Mouse (Mus musculus): ENCODE data around the gene Cacnb4. TPM values are rescaled to one million over a fixed set of nuclear protein-coding genes. Genes with fewer than 3 reads are reported as not detected.

The Cacnb4 gene
- polyA plus RNA-seq, 1 experiment: not detected

GRCm38 (mm10) chr2:52561137-52561536 lies 115.5 kb downstream of the Cacnb4 start:
- H3K9me3 ChIP-seq (replicated peaks; ENCODE audit: control insufficient read depth, insufficient read depth, low read length, poor library complexity, severe bottlenecking): no peaks in the 10 kb centered on the region
- no peak overlapping the region for H3K27ac ChIP-seq (ENCODE audit: insufficient read depth, low read length)
- H3K9ac ChIP-seq (ENCODE audit: low read depth, poor library complexity, severe bottlenecking): no peak overlapping the region
- no peaks in the 10 kb centered on the region for H3K4me1 ChIP-seq (ENCODE audit: control insufficient read depth, insufficient read depth, low read length)
- no peaks in the 10 kb centered on the region for H3K36me3 ChIP-seq (ENCODE audit: control insufficient read depth, insufficient read depth, low read length, poor library complexity, severe bottlenecking)
- no peak overlapping the region for H3K4me3 ChIP-seq (ENCODE audit: low read depth, low read length)
- TF ChIP-seq CTCF (IDR thresholded peaks at IDR 0.05; ENCODE audit: low read depth, low read length) (no peak), POLR2A (IDR thresholded peaks at IDR 0.05; ENCODE audit: insufficient read depth, low read length) (no peak), EP300 (IDR thresholded peaks at IDR 0.05; ENCODE audit: insufficient read depth, low read depth, low read length) (no peak)
- H3K27me3 ChIP-seq (ENCODE audit: control insufficient read depth, insufficient read depth, low read length, poor library complexity, severe bottlenecking): no peaks in the 10 kb centered on the region

DNA sequence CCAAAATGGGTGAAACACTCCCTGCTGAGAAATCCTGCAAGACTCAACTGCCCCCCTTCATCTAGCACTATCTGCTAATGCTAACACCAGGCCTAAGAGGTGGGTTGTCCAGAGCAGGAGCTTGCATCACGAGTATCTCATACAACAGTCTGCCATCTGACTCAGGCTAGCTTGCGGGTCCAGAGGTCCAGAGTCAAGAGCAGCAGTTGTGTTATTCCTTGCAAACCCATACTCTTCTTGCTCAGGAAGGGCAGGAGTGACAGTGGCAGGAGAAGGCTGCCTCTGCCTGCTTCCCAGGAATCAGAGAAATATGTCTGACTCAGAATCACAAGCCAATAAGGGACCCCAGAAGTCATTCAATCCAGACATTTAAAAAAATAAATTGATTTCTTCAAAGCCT lies 116.4 kb downstream of the Cacnb4 start:
- H3K27me3 ChIP-seq (ENCODE audit: control insufficient read depth, insufficient read depth, low read length, poor library complexity, severe bottlenecking): no peaks in the 10 kb centered on the region
- TF ChIP-seq POLR2A (IDR thresholded peaks at IDR 0.05; ENCODE audit: insufficient read depth, low read length) (no peak), EP300 (IDR thresholded peaks at IDR 0.05; ENCODE audit: insufficient read depth, low read depth, low read length) (no peak), CTCF (IDR thresholded peaks at IDR 0.05; ENCODE audit: low read depth, low read length) (no peak)
- H3K9ac ChIP-seq (ENCODE audit: low read depth, poor library complexity, severe bottlenecking): no peak overlapping the region
- H3K36me3 ChIP-seq (ENCODE audit: control insufficient read depth, insufficient read depth, low read length, poor library complexity, severe bottlenecking): no peaks in the 10 kb centered on the region
- H3K9me3 ChIP-seq (replicated peaks; ENCODE audit: control insufficient read depth, insufficient read depth, low read length, poor library complexity, severe bottlenecking): no peaks in the 10 kb centered on the region
- H3K4me1 ChIP-seq (ENCODE audit: control insufficient read depth, insufficient read depth, low read length): no peaks in the 10 kb centered on the region
- no peak overlapping the region for H3K4me3 ChIP-seq (ENCODE audit: low read depth, low read length)
- no peak overlapping the region for H3K27ac ChIP-seq (ENCODE audit: insufficient read depth, low read length)

DNA sequence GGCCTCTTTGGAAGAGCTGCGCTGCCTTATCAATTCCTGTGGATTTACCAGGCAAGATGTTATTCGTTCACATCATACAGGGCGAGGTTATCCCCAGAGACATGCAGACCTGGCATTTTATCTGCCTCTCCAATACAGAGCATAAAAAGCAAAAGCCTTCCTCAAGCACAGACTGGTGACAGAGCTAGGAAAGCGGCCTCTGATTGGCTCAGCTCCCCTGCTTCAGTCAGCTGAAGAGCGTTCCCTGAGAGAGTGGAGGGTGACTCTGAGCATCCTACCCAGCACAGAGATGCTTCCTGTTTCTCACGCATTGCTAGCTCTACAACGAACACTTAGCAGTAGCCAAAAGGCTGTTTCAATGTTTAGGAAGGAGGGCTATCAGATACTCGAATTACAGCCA lies 118.2 kb downstream of the Cacnb4 start:
- no peak overlapping the region for H3K4me3 ChIP-seq (ENCODE audit: low read depth, low read length)

GRCm38 (mm10) chr2:52557503-52558275 lies 118.9 kb downstream of the Cacnb4 start:
- Histone ChIP-seq H3K27ac (ENCODE audit: insufficient read depth, low read length) (no peak overlapping the region), H3K4me1 (ENCODE audit: control insufficient read depth, insufficient read depth, low read length) (no peaks in the 10 kb centered on the region), H3K36me3 (ENCODE audit: control insufficient read depth, insufficient read depth, low read length, poor library complexity, severe bottlenecking) (no peaks in the 10 kb centered on the region), H3K9me3 (replicated peaks; ENCODE audit: control insufficient read depth, insufficient read depth, low read length, poor library complexity, severe bottlenecking) (no peaks in the 10 kb centered on the region), H3K4me3 (ENCODE audit: low read depth, low read length) (no peak overlapping the region), H3K27me3 (ENCODE audit: control insufficient read depth, insufficient read depth, low read length, poor library complexity, severe bottlenecking) (no peaks in the 10 kb centered on the region), H3K9ac (ENCODE audit: low read depth, poor library complexity, severe bottlenecking) (no peak overlapping the region)
- TF ChIP-seq CTCF (IDR thresholded peaks at IDR 0.05; ENCODE audit: low read depth, low read length) (no peak), EP300 (IDR thresholded peaks at IDR 0.05; ENCODE audit: insufficient read depth, low read depth, low read length) (no peak), POLR2A (IDR thresholded peaks at IDR 0.05; ENCODE audit: insufficient read depth, low read length) (no peak)

More for the DNA sequence above, 118.2 kb downstream of the Cacnb4 start:
- Histone ChIP-seq H3K4me1 (ENCODE audit: control insufficient read depth, insufficient read depth, low read length) (no peaks in the 10 kb centered on the region), H3K9ac (ENCODE audit: low read depth, poor library complexity, severe bottlenecking) (no peak overlapping the region), H3K9me3 (replicated peaks; ENCODE audit: control insufficient read depth, insufficient read depth, low read length, poor library complexity, severe bottlenecking) (no peaks in the 10 kb centered on the region), H3K27ac (ENCODE audit: insufficient read depth, low read length) (no peak overlapping the region), H3K36me3 (ENCODE audit: control insufficient read depth, insufficient read depth, low read length, poor library complexity, severe bottlenecking) (no peaks in the 10 kb centered on the region), H3K27me3 (ENCODE audit: control insufficient read depth, insufficient read depth, low read length, poor library complexity, severe bottlenecking) (no peaks in the 10 kb centered on the region)
- TF ChIP-seq POLR2A (IDR thresholded peaks at IDR 0.05; ENCODE audit: insufficient read depth, low read length): no peak

DNA sequence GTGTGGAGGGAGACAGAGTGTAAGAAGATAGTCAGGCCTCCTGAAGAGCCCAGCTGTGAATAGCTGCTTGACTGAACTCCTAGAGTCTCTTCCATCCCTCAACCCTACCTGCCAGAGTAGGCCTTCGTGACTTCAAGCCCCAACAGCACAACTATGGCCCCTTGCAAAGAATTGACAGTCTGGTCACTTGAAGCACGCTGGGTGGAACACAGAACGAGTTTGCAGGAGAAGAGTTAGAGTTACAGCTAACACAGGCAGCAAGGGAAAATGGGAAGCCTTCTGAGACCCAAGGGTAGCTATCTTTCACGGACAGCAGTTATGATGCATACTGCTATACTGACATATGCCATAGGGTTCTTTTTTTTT lies 119.7 kb downstream of the Cacnb4 start:
- no peaks in the 10 kb centered on the region for H3K9me3 ChIP-seq (replicated peaks; ENCODE audit: control insufficient read depth, insufficient read depth, low read length, poor library complexity, severe bottlenecking)
- no peak overlapping the region for H3K27ac ChIP-seq (ENCODE audit: insufficient read depth, low read length)
- H3K4me3 ChIP-seq (ENCODE audit: low read depth, low read length): no peak overlapping the region
- no peaks in the 10 kb centered on the region for H3K4me1 ChIP-seq (ENCODE audit: control insufficient read depth, insufficient read depth, low read length)
- H3K27me3 ChIP-seq (ENCODE audit: control insufficient read depth, insufficient read depth, low read length, poor library complexity, severe bottlenecking): no peaks in the 10 kb centered on the region
- no peak for TF ChIP-seq POLR2A (IDR thresholded peaks at IDR 0.05; ENCODE audit: insufficient read depth, low read length)
- TF ChIP-seq EP300 (IDR thresholded peaks at IDR 0.05; ENCODE audit: insufficient read depth, low read depth, low read length): no peak
- TF ChIP-seq CTCF (IDR thresholded peaks at IDR 0.05; ENCODE audit: low read depth, low read length): no peak
- no peaks in the 10 kb centered on the region for H3K36me3 ChIP-seq (ENCODE audit: control insufficient read depth, insufficient read depth, low read length, poor library complexity, severe bottlenecking)
- no peak overlapping the region for H3K9ac ChIP-seq (ENCODE audit: low read depth, poor library complexity, severe bottlenecking)

DNA sequence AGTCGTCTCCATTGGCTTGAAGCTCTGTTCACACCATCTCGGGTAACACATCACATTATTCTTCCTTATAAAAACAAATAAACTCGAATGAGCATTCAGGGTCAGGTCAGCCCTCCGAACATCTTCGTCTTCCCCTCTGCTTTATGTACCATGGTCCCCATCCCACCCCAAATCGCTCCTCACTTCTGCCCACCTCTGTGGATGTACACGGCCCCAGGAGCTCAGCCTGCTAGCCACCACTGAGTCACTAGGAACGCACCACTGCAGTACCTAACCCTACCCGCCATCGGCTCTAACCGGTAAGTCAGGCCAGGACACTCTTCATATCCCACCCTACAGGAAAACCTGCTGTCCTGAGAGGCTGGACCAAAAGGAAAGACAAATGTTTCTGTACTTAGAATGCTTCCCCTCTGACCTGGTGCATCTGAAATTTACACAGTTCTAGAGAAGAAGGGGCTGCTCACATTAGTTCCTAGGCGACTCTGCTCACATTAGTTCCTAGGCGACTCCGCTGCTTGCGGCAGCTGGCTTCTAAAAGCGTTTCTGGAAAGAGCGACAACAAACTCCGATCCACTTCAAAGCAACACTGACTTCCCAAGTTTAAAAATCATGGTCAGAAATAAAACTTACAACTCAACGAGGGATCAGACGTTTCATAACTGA lies 120.2 kb downstream of the Cacnb4 start:
- H3K27ac ChIP-seq (ENCODE audit: insufficient read depth, low read length): no peak overlapping the region
- no peak overlapping the region for H3K4me3 ChIP-seq (ENCODE audit: low read depth, low read length)
- no peak for TF ChIP-seq POLR2A (IDR thresholded peaks at IDR 0.05; ENCODE audit: insufficient read depth, low read length)
- TF ChIP-seq CTCF (IDR thresholded peaks at IDR 0.05; ENCODE audit: low read depth, low read length): no peak
- TF ChIP-seq EP300 (IDR thresholded peaks at IDR 0.05; ENCODE audit: insufficient read depth, low read depth, low read length): no peak
- H3K9ac ChIP-seq (ENCODE audit: low read depth, poor library complexity, severe bottlenecking): no peak overlapping the region
- H3K27me3 ChIP-seq (ENCODE audit: control insufficient read depth, insufficient read depth, low read length, poor library complexity, severe bottlenecking): no peaks in the 10 kb centered on the region
- no peaks in the 10 kb centered on the region for H3K36me3 ChIP-seq (ENCODE audit: control insufficient read depth, insufficient read depth, low read length, poor library complexity, severe bottlenecking)
- H3K9me3 ChIP-seq (replicated peaks; ENCODE audit: control insufficient read depth, insufficient read depth, low read length, poor library complexity, severe bottlenecking): no peaks in the 10 kb centered on the region
- H3K4me1 ChIP-seq (ENCODE audit: control insufficient read depth, insufficient read depth, low read length): no peaks in the 10 kb centered on the region

Data from ES-Bruce4 (cell line).